Mouse (Mus musculus) frontal cortex, postnatal 36 days (tissue): Measurements from ENCODE around the gene Ctnnbl1.

Experiments
- DNase-seq, 2 experiments: peaks; one replicate each; pipeline ENCODE4 v3.0.0; 2022; ENCODE audit warnings: low spot score in 2 of 2

Gene Ctnnbl1

DNA sequence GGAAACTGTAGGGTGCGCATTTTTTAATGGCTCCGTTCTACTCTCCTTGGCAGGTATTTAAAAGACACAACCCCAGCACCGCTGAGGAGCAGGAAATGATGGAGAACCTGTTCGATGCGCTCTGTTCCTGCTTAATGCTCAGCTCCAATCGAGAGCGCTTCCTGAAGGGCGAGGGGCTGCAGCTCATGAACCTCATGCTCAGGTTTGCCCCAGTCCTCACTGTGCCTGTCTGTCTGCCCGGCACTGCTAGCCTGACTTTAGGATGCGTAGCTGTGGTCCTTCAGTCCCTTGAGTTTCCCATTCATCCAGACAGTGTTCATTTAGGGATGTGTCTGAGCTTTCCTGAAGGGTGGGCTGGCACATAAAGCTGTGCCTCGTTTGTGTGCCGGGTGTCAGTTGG lies 82.2 kb downstream of the Ctnnbl1 start:
- DNase-seq = no peak

DNA sequence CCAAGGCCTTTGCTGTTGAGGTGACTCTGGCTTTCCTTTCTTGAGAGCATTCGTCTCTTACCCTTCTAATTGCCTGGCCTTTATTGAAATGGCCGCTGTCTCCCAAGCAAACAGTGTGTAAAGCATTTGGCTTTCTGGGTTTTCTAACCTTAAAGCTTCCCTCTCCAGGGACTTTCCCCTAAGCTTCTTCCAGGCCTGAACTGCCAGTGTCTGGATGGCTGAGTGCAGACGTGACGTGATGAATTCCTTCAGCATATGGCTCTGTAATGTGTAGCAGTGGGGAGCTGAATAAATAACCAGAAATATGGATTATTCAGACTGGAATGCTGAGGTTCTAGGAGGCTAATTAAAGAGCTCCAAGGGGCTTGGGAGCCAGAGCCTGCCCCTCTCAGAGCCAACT lies 84.1 kb downstream of the Ctnnbl1 start:
- no peak for DNase-seq

DNA sequence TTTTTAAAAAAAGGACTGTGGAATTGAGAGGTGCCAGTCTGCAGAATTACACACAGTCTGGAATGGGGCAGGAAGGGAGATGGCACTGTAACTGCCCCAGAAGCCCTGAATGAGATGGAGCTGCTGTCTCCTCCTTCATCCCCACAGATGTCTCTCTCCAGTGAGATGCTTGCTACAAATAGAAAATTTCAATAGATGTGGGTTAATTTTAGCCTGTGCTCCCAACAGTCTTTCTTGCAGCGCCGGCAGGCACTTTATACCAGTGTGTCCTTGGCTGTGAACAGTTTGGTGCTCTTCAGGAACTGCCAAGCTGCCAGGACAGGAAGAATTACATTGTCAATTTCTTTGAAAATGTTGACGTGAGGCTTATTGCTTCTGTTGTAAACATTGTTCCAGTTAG lies 86.3 kb downstream of the Ctnnbl1 start:
- no peak for DNase-seq

DNA sequence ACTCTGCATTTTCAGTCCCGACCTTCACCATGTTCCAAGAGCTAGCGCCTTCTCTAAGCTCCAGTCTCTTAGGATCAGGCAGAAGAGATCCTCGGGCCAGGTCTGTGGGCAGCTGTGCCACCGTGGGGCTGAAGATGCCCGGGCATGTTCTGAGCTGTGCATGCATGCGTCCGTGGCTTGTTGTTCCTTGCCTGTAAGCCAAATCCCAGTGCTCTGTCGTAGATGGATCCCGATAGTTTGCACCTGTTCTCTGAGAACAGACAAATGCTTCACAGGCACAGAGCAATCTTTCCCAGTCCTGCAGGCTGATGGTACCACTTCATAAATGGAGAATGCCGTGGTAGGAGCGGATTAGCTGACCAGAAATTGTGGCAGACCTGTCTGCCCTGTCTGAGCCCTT lies 87.0 kb downstream of the Ctnnbl1 start:
- DNase-seq = no peak

DNA sequence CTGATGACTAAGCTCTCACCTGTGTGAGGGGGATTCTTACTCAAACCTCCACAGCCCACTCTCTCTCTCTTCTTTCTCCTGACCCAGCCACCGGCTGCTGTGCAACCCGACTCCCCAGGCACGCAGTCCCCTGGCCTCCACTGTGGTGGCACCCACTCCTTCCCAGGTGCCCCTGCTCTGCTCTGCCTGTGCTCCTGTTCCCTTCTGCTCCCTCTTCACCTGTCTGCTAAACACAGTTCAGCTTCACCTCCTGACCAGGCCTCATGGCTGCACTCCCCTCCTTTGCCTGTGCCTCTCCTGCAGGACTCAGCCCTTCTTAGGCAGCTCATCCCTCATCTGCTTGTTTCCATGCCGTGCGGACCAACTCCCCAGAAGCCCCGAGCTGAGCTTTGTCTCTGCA lies 92.9 kb downstream of the Ctnnbl1 start:
- no peak for DNase-seq

DNA sequence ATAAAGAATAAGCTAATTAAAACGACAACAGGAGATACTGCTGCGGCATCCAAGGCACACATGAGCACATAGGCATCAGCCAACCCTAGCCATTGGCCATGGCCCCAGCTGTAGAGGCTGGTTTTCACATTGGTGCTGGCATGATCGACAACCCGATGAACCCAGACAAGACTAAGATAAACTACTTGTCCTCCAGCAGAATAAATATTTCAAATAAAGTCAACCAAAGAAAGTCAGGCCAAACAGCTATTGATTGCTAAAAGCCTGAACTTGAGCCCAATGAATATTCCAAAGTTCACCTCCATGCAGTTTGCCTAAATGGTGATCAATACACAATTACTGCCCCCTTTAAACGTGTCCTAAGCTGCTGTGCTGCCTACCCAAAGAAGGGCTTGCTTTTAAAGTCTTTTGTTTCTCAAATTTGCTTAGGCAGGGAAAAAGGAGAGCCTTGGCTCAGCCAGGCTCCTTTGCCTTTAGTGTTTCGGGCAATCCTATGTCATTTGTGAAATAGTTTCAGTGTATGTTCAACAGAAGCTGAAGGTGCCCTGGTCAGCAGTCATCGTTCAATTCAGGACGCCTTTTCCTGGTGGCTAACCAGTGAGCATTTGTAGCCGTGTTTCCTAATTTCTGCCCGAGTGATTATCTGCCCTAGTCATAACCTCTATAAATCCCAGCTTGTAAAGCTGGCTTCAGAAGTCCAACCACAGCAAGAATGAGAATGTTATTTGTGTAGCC lies 93.6 kb downstream of the Ctnnbl1 start:
- no peak for DNase-seq

DNA sequence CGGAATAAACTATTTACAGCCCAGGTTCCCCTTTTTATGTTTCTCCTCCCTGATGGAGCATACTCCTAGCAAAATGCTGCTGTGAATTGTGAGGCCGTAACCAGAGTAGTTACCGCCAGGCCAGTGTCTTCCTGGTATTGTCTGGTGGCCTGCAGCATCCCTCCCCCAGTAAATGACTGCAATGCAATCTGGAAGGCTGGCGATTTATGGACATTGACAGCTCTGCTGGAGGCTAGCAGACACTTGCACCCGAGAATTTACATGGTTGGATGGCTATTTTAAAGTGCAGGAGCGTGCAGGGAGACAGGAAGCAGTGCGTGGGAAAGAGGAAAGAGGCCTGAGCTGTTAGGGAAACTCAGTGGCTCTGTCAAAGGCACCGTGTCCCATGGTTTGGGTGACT lies 99.8 kb downstream of the Ctnnbl1 start:
- no peak for DNase-seq

DNA sequence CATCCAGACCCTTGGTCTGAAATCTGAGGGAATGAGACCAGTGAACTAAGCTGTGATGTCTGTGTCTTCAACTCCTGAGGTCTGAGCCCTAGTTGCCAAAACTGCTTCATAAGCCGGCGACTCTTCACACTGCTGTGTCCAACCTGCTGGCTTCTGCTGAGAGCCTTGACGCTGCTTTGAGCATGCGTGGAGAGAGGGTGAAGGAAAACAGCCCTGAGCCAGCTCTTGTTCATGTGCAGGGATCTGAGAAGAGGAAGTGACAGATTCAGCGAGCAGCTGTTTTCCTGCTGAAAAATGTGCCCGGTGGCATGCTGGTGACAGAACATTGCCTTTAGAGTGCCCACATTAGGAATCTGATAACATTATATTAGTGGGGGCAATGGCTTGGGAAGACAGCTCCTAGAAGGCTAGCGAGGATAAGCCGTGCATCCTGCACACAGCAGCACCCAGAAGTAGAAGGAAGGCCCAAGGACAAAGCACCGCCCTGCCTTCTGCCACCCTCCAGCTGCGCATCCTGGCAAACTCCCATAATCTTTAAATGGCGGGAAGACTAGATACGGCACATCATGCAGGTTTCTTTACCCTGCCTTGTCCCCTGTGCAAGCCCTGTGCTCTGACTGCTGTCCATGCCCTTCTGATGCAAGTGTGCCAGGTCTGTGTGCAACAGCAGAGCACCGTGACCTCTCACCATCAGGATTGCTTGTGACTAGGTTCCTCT lies 101.2 kb downstream of the Ctnnbl1 start:
- DNase-seq = no peak

DNA sequence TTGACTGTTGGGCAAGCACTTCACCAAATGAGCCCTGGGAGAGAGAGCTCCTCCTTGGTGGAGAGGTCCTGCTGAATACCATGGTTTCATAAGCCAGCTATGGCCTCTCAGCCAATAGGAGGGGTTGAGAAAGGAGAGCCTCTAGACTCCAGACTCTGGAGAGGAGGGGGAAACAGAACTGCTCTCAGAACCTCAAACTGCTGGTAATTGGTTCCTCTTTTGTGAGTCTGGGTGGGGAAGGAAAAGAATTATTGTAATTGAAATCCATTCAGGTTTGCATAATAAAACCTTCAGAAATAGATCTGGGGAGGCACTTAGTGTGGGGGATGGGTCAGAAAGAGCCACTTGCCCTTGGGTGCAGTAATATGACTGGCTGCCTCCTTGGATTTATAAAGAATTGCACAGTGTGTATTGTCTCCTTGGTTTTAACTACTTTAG lies 103.5 kb downstream of the Ctnnbl1 start:
- DNase-seq = no peak

DNA sequence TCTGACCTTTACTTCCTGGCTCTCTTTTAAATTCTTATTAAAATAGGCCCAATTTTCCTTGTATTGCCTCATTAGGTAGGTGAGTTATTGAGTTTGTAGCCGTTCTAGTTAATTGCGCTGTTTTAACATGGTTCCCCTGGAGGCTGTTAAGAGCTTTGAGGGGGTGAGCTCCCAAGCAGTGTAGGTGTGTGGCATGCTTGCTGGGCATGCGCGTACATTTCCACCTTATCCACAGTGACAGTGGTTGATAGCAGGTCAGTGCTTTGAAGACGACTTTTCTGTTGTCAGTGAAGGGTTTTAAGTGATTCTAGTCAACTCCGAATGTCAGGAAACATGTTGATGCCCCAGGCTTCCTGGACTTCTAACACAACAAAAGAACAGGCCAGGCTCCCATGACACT lies 103.9 kb downstream of the Ctnnbl1 start:
- DNase-seq = no peak

DNA sequence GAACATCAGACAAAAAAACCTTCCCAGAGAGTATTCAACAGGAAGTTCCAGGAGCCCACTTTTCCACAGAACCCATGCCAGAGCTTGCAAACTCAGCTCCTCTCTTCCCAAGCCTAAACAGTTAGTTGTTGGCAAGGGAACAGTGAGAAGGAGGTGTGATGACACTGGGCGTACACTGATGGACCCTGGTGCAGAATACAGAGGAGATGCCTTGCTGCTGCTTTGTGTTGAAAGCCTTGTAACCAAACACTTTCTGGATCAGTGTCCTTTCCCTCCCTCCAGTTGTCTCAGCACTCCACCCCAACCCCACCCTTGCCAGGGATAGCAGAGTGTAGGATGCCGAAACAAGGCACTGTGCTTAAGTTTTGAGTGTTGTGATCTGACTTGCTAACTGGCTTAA lies 107.5 kb downstream of the Ctnnbl1 start:
- no peak for DNase-seq

DNA sequence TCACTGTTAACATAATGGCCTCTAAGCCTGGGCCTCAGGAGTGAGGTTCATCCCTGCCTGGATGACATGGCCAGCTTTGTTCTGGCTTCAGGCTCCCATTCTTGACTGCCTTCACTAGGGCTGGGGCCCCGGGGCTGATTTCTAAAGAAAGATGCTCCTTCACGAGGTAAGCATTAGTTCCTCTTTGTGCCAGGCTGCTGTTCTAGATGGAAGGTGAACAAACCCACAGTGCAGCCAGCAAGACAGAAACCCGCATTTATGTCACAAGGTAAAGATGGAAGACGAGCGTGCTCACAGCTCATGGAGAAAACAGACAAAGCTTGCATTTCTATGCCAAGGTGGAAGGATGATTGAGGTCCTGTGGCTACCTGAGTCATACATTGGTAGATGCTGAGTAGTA lies 108.6 kb downstream of the Ctnnbl1 start:
- DNase-seq = no peak

DNA sequence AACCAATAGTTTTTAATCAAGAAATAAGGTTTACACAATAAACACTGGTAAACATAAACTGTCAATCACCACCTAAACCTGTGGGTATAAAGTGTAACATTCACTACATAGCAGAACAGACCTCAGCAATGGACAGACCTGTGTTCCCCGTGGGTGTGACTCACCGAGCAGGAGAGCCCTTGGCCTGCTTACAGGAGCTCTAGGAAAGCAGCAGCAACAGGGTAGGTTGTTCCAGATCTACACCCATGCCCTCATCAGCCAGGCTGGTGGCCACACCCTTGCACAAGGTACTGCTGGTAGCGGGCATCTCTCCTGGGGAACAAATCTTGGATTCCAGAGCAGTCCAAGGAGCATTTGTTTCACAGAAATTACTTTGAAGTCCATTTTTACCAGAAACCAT lies 115.9 kb downstream of the Ctnnbl1 start:
- no peak for DNase-seq

DNA sequence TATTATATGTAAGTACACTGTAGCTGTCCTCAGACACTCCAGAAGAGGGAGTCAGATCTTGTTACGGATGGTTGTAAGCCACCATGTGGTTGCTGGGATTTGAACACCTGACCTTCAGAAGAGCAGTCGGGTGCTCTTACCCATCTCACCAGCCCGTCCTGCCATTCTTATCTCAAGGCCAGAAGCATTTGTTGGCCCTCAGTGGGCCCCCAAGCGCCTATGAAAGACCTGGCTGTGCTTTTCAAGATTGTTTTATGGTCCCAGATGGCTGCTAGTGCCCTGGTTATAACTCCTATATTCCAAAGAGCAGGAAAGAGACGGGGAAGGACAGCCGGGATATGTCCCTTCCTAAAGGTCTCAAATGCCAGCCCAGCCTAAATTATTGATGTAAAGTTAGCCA lies 118.6 kb downstream of the Ctnnbl1 start:
- DNase-seq = no peak

DNA sequence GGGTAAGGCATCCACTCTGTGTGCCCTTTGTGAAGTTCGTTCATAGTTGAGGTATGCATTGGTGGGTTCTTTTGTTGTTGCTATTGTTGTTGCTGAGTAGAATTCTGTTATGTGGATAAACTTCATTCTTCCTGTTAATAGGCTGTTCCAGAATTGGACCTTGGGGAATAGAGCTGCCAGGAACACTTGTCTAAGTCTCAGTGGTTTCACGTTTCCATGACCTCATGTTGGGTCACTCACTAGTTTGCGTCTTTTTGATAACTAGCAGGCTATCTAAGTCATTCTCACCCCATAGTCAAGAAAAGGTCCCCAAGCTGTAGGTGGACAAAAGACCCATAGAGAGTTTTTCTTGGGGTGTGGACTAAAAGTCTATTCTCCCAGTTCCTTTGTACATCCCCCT lies 120.3 kb downstream of the Ctnnbl1 start:
- DNase-seq = no peak

DNA sequence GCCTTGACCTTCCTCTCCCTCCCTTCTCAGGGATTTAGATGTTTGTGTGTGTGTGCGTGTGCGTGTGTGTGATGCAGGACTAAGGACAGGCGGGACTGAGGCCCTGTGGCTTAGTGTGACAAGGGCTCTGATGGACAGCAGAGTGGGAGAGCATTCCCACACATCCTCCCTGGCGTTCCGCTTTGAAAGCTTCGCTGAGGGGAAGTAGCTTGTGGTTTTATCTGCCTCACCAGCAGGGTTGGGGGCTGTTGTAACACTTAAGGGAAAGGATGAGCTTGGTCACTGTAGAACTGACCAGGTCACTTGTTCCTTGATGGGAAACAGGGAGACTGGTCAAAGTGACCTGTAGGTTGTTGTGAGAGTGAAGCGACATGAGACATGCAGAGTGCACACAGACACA lies 121.1 kb downstream of the Ctnnbl1 start:
- DNase-seq = no peak

DNA sequence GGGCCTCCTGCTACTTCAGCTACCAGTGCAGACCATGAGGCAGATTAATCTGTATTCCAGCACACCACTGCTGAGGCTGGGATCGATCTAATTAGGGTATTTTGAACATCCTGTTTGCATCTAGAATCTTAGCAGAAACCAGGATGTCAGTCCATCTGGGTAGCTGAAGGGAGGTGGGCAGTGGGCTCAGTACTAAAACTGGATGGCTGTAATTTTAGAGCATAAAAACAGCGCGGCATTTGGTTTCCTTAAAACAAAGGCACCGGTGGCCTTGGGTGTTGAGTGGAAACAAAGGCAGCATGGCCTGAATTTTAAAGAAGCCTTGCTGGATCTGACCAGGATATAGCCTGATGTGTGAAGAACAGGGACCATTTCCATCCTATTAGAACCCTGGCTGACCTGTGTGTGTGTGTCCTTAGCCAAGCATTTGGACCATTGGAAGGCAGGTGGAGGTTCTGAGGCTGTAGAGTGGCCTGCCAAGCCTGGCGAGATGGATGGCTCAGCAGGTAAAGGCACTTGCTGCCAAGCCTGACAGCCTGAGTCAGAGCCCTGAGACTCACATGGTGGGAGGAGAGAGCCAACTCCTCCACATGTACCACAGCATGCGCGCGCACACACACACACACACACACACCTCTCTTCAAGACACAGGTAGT lies 122.0 kb downstream of the Ctnnbl1 start:
- peak in 1 of 2 experiments; percentile 40 for DNase-seq

DNA sequence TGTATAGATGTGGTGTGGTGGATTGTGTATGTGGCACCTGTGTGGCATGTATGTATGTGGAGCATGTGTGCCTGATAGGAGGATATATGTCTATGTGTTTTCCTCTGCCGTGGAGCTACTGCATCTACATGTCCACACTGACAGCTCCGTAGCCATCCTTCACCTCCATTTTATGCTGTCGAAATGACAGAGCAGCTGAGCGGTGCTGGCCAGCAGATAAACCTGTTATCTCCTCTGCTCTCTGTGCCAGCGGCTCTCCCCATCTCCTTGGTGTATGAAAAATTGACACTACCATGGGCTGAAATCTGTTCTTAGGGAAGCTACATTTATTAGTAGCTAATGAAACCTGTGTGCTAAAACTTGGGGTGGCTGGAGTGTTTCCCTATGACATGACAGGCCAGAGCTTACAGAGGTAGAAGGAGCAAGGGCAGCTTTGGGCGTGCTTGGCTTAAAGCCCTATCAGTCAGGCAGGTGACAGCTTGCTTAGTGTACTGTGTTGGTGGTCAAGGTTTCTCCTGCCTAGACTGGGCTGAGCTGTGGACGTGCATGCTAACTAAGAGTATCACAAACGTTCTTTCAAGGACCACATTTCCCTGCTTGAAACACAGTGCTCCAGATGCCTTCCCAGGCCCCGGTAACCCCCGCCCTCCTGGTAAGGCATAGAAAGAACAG lies 124.2 kb downstream of the Ctnnbl1 start:
- DNase-seq = no peak

DNA sequence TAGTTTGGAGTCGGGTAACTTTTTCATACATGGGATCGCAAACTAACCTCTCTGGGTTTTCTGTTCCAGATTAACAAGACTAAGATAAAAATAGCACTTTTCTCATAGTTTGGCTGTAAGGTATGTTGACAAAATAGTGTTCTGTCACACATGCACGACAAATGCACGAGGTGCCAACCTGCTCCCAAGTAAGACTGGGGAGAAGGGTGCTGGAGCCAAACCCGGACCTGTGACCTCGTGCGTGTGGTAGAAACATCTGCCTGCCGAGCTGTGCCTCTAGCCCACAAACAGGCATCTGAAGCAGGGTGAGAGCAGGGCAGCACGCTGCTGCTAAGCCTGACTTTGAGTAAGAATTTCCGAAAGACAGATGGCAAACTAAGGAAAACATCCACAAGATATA lies 125.1 kb downstream of the Ctnnbl1 start:
- DNase-seq = peak in 1 of 2 experiments; percentile 24

DNA sequence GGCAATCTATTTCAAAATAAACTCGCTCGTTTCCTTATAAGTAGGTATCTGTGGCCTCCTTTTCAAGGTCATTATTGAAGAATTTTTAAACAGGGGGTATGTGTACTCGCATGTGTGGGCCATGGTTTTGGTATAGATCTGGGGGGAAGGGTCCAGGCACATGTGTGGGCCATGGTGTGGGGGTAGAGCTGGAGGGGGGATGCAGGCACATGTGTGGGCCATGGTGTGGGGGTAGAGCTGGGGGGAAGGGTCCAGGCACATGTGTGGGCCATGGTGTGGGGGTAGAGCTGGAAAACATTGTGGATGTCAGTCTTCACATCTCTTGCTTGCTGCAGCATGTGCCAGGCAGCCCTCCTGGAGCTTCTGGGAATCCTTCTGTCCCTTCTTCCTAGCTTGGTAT lies 129.9 kb downstream of the Ctnnbl1 start:
- no peak for DNase-seq

DNA sequence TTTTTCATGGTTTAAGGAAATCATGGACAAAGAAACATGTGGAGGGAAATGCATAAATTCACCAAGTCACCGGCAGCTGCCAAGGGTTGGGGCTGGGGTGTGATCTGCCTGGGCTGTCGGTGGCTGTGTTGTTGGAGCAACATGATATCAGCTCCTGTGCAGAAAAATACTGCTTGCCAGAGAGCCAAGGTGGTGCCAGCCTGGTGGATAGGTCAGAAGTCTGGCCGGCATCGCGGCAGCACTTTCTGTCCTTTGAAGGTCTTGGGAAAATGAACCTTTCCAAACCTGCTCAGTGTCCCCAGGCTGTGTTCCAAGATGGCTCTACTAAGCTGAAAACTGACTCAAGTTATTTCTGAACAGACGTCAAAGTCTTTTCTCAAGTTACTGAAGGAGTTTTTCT lies 133.0 kb downstream of the Ctnnbl1 start:
- no peak for DNase-seq

DNA sequence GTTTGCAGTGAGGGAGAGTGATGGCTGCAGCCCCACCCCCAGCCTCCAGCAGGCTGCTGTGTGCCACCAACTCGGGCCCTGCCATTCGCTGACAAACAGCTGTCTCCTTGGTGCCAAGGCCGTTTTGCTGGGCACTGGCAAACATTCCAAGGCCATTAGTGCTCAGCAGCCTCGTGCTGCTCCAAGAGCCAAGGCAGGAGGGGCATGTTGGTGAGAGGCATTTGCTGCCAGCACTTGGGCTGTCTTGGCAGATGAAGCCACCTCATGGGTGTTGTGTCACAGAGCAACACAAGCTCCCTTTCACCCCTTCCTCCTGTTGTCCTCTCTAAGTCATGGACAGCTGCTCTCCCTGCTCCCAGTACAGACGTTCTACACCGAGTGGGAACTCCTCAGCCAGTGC lies 136.0 kb downstream of the Ctnnbl1 start:
- peak in 1 of 2 experiments; percentile 57 for DNase-seq
